Mouse (Mus musculus) heart, embryonic 12.5 days (tissue): Measurements from ENCODE around the gene Klk8. TPM values are rescaled to one million over a fixed set of nuclear protein-coding genes. Genes with fewer than 3 reads are reported as not detected.

Experiments
- ATAC-seq: fragments of 200-750 bp; cut with Nextera tagmentation; 2 replicates; pipeline ENCODE4 v1.8.0; 2017; ENCODE audit warnings: moderate TSS enrichment, moderate library complexity; ENCODE audit not compliant: insufficient number of reproducible peaks, low FRiP score
- H3K27ac ChIP-seq: fragments of 300-500 bp; sonication (generic); 2 replicates; pipeline ENCODE4 v1.5.1; 2016; ENCODE audit warnings: mild to moderate bottlenecking, moderate library complexity; ENCODE audit not compliant: poor library complexity, severe bottlenecking
- H3K27me3 ChIP-seq: fragments of 300-500 bp; sonication (generic); replicated peaks from 2 replicates; pipeline ENCODE4 v1.6.1; 2016; ENCODE audit warnings: mild to moderate bottlenecking, moderate library complexity
- H3K36me3 ChIP-seq: fragments of 300-500 bp; sonication (generic); 2 replicates; pipeline ENCODE4 v1.6.1; 2016; ENCODE audit warnings: mild to moderate bottlenecking, moderate library complexity
- H3K4me1 ChIP-seq: fragments of 300-500 bp; sonication (generic); replicated peaks from 2 replicates; pipeline ENCODE4 v1.6.1; 2016; ENCODE audit warnings: mild to moderate bottlenecking
- H3K4me2 ChIP-seq: fragments of 300-500 bp; sonication (generic); 2 replicates; pipeline ENCODE4 v1.6.1; 2016; ENCODE audit warnings: mild to moderate bottlenecking, moderate library complexity
- H3K4me3 ChIP-seq: fragments of 300-500 bp; sonication (generic); 2 replicates; pipeline ENCODE4 v1.5.1; 2016; ENCODE audit warnings: mild to moderate bottlenecking
- H3K9ac ChIP-seq: fragments of 300-500 bp; sonication (generic); 2 replicates; pipeline ENCODE4 v1.6.1; 2016; ENCODE audit warnings: mild to moderate bottlenecking, moderate library complexity
- H3K9me3 ChIP-seq: fragments of 300-500 bp; sonication (generic); replicated peaks from 2 replicates; pipeline ENCODE4 v1.6.1; 2016; ENCODE audit warnings: mild to moderate bottlenecking, moderate library complexity
- WGBS: fragments of 180-500 bp; shearing (Covaris S2); methylation state at CpG from one replicate; pipeline ENCODE4 v1.1.7; 2016; 5-methylcytosine and 5-hydroxymethylcytosine counted together
- polyA plus RNA-seq: library from polyadenylated mRNA; unstranded; fragments of >200 nt; fragmentation: Nextera tagmentation; extraction: Ambion mirVana; gene quantifications from 2 replicates; pipeline ENCODE4 v1.2.1, GENCODE M21; 2016

Klk8 gene
- polyA plus RNA-seq, 1 experiment from 2014 or later: 25.0 TPM

DNA sequence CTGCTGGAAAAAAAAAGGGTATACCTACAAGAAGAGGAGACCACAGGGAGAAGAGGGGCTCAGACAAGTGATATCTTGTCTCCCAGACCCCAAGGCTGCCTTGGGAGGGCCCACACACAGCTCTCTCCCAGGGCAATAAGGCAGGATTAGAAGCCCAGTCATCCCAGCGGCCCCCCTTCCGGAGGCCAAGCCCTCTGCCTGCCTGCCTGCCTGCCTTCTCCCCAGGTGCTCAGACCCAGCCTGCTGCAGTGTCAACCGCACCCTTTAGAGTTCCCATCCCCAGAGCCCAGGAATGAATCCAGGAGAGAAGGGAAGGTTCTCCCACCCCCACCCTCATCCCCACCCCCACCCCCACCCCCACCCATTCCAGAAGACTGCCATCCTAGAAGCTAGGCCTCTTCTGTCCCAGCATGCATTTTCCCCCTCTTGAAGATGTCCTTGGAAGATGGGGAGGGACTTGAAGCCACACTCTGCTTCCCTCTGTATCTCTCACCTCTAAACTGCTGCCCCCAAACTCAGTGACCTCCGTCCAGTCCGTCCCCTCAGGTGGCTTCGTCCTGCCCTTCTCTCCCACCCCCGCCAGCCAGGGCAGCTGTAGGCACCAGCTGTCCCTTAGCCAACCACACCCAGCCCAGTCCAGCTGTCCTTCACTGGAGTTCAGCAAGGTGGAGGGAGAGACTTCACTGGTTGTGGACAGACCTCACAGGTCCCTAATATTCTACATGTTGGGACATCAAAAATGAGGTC, 21.9 kb upstream of the Klk8 start:
- H3K9me3 ChIP-seq: no peaks in the 10 kb centered on the region
- WGBS: 47% methylated on average over 7 of the region's 7 CpGs
- no peak for ATAC-seq
- H3K36me3 ChIP-seq: no peaks in the 10 kb centered on the region
- no peaks in the 10 kb centered on the region for H3K27me3 ChIP-seq
- no peak overlapping the region for H3K4me2 ChIP-seq
- H3K27ac ChIP-seq: no peak overlapping the region
- no peak overlapping the region for H3K4me3 ChIP-seq
- H3K4me1 ChIP-seq: no peaks in the 10 kb centered on the region
- H3K9ac ChIP-seq: no peak overlapping the region

- H3K36me3 ChIP-seq: no peaks in the 10 kb centered on the region
- no peak overlapping the region for H3K9ac ChIP-seq
- no peaks in the 10 kb centered on the region for H3K9me3 ChIP-seq
- whole genome bisulfite sequencing: 75% methylated on average over 5 of the region's 5 CpGs
- H3K4me1 ChIP-seq: 0 out of 2 replicates have a peak, but pooled peaks cover 3% of the 10 kb centered on the region
- H3K27me3 ChIP-seq: peaks cover 2% of the 10 kb centered on the region
- no peak for ATAC-seq
- H3K27ac ChIP-seq: no peak overlapping the region
- H3K4me2 ChIP-seq: no peak overlapping the region
- H3K4me3 ChIP-seq: no peak overlapping the region
Observed at GRCm38 (mm10) chr7:43776506-43776905, 20.9 kb upstream of the Klk8 start.

DNA sequence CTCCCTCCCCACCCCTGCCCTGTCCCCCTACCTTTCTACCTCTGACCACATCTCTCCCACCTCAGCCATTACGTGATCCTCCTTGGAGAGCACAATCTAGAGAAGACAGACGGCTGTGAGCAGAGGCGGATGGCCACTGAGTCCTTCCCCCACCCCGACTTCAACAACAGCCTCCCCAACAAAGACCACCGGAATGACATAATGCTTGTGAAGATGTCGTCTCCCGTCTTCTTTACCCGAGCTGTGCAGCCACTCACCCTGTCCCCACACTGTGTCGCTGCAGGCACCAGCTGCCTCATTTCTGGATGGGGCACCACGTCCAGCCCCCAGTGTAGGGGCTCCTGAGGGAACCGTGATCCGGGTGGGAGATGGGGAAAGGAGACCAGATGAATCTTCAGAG, 20.0 kb upstream of the Klk8 start:
- H3K4me3 ChIP-seq: no peak overlapping the region
- no peaks in the 10 kb centered on the region for H3K36me3 ChIP-seq
- no peak for ATAC-seq
- 74% methylated on average over 12 of the region's 12 CpGs for WGBS
- no peak overlapping the region for H3K27ac ChIP-seq
- 0 out of 2 replicates have a peak, but pooled peaks cover 3% of the 10 kb centered on the region for H3K4me1 ChIP-seq
- H3K4me2 ChIP-seq: no peak overlapping the region
- H3K9me3 ChIP-seq: no peaks in the 10 kb centered on the region
- peaks cover 6% of the 10 kb centered on the region for H3K27me3 ChIP-seq
- no peak overlapping the region for H3K9ac ChIP-seq

DNA sequence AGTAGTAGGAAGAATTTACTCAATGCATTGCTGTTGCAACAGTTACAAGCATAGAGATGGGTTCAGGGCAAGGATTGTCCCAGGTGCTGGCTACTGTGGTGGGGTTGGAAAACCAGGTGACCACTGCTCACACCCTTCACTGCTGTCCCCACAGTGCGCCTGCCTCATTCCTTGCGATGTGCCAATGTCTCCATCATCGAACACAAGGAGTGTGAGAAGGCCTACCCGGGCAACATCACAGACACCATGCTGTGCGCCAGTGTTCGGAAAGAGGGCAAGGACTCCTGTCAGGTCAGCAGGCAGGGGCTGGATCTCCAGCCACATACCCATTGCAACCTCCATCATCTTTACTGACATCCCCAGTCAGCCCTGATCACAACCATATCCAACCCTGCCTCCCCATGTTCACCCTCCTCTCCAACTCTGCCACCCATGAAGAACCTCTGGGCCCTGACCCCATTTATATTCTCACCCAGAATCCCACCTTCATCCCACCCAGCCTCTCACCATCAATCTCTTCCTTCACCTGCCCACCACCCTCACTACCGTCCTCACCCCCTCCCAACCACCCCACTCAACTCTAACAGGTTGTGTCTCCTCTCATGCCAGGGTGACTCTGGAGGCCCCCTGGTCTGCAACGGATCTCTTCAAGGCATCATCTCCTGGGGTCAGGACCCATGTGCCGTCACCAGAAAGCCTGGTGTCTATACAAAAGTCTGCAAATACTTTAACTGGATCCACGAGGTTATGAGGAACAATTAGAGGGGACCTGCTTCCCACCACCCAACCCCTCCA, 19.0 kb upstream of the Klk8 start:
- no peak for ATAC-seq
- 84% methylated on average over 10 of the region's 10 CpGs for WGBS
- Histone ChIP-seq H3K9ac (no peak overlapping the region), H3K4me1 (peaks cover 6% of the 10 kb centered on the region; the same call in 1 of the 2 replicates), H3K4me3 (no peak overlapping the region), H3K27me3 (peaks cover 14% of the 10 kb centered on the region), H3K27ac (no peak overlapping the region), H3K9me3 (no peaks in the 10 kb centered on the region), H3K36me3 (no peaks in the 10 kb centered on the region), H3K4me2 (no peak overlapping the region)

DNA sequence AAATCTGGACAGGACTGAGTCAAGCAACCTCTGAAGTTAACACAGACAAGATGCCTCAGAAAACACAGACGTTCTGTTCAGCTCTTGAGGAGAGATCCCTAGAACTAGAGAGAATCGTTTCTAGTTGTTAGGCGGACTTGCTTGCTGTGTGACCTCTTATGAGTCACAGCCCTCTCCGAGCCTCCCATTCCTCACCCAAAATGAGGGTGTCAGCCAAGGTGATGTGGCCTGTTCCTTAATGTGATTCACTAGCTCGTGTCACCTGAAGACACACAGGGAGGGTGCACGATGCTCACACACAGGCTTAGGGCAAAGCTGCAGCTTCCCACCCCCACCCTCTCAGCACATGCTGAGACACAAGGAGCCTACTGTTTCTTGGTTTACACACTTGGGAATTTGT, 17.1 kb upstream of the Klk8 start:
- Histone ChIP-seq H3K4me1 (peaks cover 6% of the 10 kb centered on the region; the same call in 1 of the 2 replicates), H3K27ac (no peak overlapping the region), H3K4me2 (no peak overlapping the region), H3K4me3 (no peak overlapping the region), H3K9ac (no peak overlapping the region), H3K27me3 (peaks cover 27% of the 10 kb centered on the region), H3K36me3 (no peaks in the 10 kb centered on the region), H3K9me3 (no peaks in the 10 kb centered on the region)
- ATAC-seq: no peak
- 50% methylated on average over 6 of the region's 6 CpGs for WGBS

DNA sequence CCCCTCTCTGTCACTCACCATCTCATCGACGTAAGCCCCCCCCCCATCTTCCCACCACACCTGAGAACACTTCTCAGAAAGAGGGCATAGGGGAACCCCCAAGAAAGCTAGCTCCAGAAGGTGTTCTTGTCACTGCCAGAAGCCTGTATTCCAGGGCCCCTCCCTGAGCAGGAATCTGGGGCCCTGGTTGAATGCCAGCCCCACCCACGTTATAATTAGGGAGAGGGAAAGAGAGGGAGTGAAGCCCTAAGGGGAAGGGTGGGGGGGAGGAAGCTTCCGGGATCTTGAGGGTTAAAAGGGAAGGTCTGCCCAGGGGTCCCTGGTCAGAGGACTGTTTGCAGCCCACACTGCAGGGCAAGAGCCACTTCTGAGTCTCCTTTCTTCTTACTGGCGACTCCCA, 16.6 kb upstream of the Klk8 start, which contains the start of gene Klk10:
TSS of gene Klk10 (plus strand) at position 290 of the 400 bp plus-strand sequence.
- Histone ChIP-seq H3K36me3 (no peaks in the 10 kb centered on the region), H3K27me3 (peaks cover 27% of the 10 kb centered on the region), H3K9me3 (no peaks in the 10 kb centered on the region), H3K4me2 (no peak within 1 kb of the TSS), H3K4me3 (no peak within 1 kb of the TSS), H3K27ac (no peak within 1 kb of the TSS), H3K4me1 (peaks cover 6% of the 10 kb centered on the region; the same call in 1 of the 2 replicates), H3K9ac (no peak within 1 kb of the TSS)
- WGBS: 40% methylated on average over 5 of the region's 5 CpGs
- no peak for ATAC-seq

GRCm38 (mm10) chr7:43781541-43781940, 15.8 kb upstream of the Klk8 start:
- H3K27ac ChIP-seq: no peak overlapping the region
- peaks cover 27% of the 10 kb centered on the region for H3K27me3 ChIP-seq
- WGBS: 83% methylated on average over 11 of the region's 11 CpGs
- no peak overlapping the region for H3K9ac ChIP-seq
- ATAC-seq: no peak
- no peaks in the 10 kb centered on the region for H3K36me3 ChIP-seq
- H3K4me1 ChIP-seq: peaks cover 6% of the 10 kb centered on the region; the same call in 1 of the 2 replicates
- no peaks in the 10 kb centered on the region for H3K9me3 ChIP-seq
- H3K4me3 ChIP-seq: no peak overlapping the region
- no peak overlapping the region for H3K4me2 ChIP-seq

GRCm38 (mm10) chr7:43782275-43783265, 14.8 kb upstream of the Klk8 start:
- peak; percentile 41 for ATAC-seq
- H3K27ac ChIP-seq: no peak overlapping the region

GRCm38 (mm10) chr7:43785286-43785685, 12.1 kb upstream of the Klk8 start:
- Histone ChIP-seq H3K36me3 (no peaks in the 10 kb centered on the region), H3K4me1 (peaks cover 6% of the 10 kb centered on the region; the same call in 1 of the 2 replicates), H3K4me3 (no peak overlapping the region), H3K4me2 (no peak overlapping the region), H3K27ac (no peak overlapping the region), H3K9me3 (no peaks in the 10 kb centered on the region), H3K27me3 (peaks cover 27% of the 10 kb centered on the region), H3K9ac (no peak overlapping the region)
- ATAC-seq: no peak
- WGBS: 84% methylated on average over 1 of the region's 1 CpGs

More at GRCm38 (mm10) chr7:43782275-43783265, 14.8 kb upstream of the Klk8 start:
- WGBS: 11% methylated on average over 36 of the region's 36 CpGs
- Histone ChIP-seq H3K4me1 (peaks cover 6% of the 10 kb centered on the region; the same call in 1 of the 2 replicates), H3K4me3 (peak overlapping the region; percentile 30), H3K9me3 (no peaks in the 10 kb centered on the region), H3K36me3 (no peaks in the 10 kb centered on the region), H3K4me2 (peak overlapping the region; percentile 67), H3K27me3 (peaks cover 27% of the 10 kb centered on the region), H3K9ac (peak overlapping the region; percentile 45)

DNA sequence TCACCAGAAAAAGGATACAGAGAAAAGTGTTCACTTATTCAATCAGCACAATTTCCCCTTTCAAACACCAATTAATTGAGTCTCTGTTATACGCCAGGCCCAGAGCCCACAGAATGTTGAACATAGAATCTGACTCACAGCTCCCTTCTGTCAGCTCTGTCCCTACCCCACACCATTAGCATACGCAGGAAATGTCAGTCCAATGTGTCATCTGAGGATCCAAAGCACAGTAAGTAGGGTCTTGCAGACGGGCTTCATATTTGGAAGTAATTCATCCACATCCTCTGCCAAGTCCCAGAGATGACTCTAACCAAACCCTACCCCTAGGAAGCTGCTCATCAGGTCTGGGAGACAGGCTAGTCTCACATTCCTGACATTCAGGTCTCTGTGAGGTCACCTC, 9.3 kb upstream of the Klk8 start:
- H3K4me3 ChIP-seq: no peak overlapping the region
- H3K27ac ChIP-seq: no peak overlapping the region
- H3K9me3 ChIP-seq: no peaks in the 10 kb centered on the region
- no peak overlapping the region for H3K9ac ChIP-seq
- peaks cover 16% of the 10 kb centered on the region for H3K27me3 ChIP-seq
- H3K4me1 ChIP-seq: no peaks in the 10 kb centered on the region
- H3K4me2 ChIP-seq: no peak overlapping the region
- no peaks in the 10 kb centered on the region for H3K36me3 ChIP-seq
- no peak for ATAC-seq
- 60% methylated on average over 3 of the region's 3 CpGs for WGBS
